Mouse (Mus musculus): ENCODE results near the gene Loxl1.

The Loxl1 gene

GRCm38 (mm10) chr9:58312944-58313359 lies at the start of gene Loxl1:
TSS of gene Loxl1 (minus strand) at chr9:58313186.
- peak; percentile 46 to 51 for DNase-seq

- no peak for DNase-seq
These were observed 49.0 kb upstream of the Loxl1 start for GRCm38 (mm10) chr9:58361956-58362355.

- DNase-seq: no peak
These were observed 48.4 kb upstream of the Loxl1 start for GRCm38 (mm10) chr9:58361373-58361772.

GRCm38 (mm10) chr9:58355262-58356050 lies 42.5 kb upstream of the Loxl1 start:
- no peak for DNase-seq

- DNase-seq: no peak
These were observed 41.7 kb upstream of the Loxl1 start for GRCm38 (mm10) chr9:58354701-58355100.

- no peak for DNase-seq
These were observed 40.2 kb upstream of the Loxl1 start for GRCm38 (mm10) chr9:58353224-58353623.

GRCm38 (mm10) chr9:58347795-58348194 lies 34.8 kb upstream of the Loxl1 start:
- DNase-seq: no peak

- no peak for DNase-seq
These were observed 33.5 kb upstream of the Loxl1 start for GRCm38 (mm10) chr9:58346498-58346897.

GRCm38 (mm10) chr9:58345963-58346362 lies 33.0 kb upstream of the Loxl1 start:
- no peak for DNase-seq

- no peak for DNase-seq
These were observed 28.8 kb upstream of the Loxl1 start for GRCm38 (mm10) chr9:58341795-58342194.

- no peak for DNase-seq
These were observed 23.8 kb upstream of the Loxl1 start for GRCm38 (mm10) chr9:58336650-58337281.

- DNase-seq: no peak
These were observed 18.3 kb upstream of the Loxl1 start for GRCm38 (mm10) chr9:58331276-58331675.

- DNase-seq: no peak
These were observed 17.3 kb upstream of the Loxl1 start for GRCm38 (mm10) chr9:58330293-58330692.

GRCm38 (mm10) chr9:58327382-58327781 lies 14.4 kb upstream of the Loxl1 start:
- no peak for DNase-seq

- DNase-seq: no peak
These were observed 13.6 kb upstream of the Loxl1 start for GRCm38 (mm10) chr9:58326477-58327180.

GRCm38 (mm10) chr9:58321681-58322080 lies 8.7 kb upstream of the Loxl1 start:
- no peak for DNase-seq

GRCm38 (mm10) chr9:58318317-58318716 lies 5.3 kb upstream of the Loxl1 start:
- no peak for DNase-seq

GRCm38 (mm10) chr9:58317381-58317780 lies 4.4 kb upstream of the Loxl1 start:
- DNase-seq: no peak

GRCm38 (mm10) chr9:58316784-58317183 lies 3.8 kb upstream of the Loxl1 start:
- no peak for DNase-seq

- no peak for DNase-seq
These were observed 2.9 kb upstream of the Loxl1 start for GRCm38 (mm10) chr9:58315850-58316249.

- DNase-seq: peak in 1 of 2 experiments; percentile 25
These were observed 1.8 kb upstream of the Loxl1 start for GRCm38 (mm10) chr9:58314682-58315360.

GRCm38 (mm10) chr9:58312196-58312943 lies 616 bp downstream of the Loxl1 start:
- DNase-seq: peak in 1 of 2 experiments; percentile 24

All from lung, adult 18-20 months (tissue).